Mouse (Mus musculus) hindbrain, embryonic 14.5 days (tissue): ENCODE data around the gene Tmem123. TPM values are rescaled to one million over a fixed set of nuclear protein-coding genes. Genes with fewer than 3 reads are reported as not detected.
A peak's percentile ranks its signal among the peaks of the same experiment; 100 is the strongest.

ENCODE experiments used
- ATAC-seq: fragments of 200-750 bp; cut with Nextera tagmentation; 2 replicates; pipeline ENCODE4 v1.8.0; 2017; ENCODE audit warnings: moderate number of reproducible peaks, mild to moderate bottlenecking, moderate TSS enrichment, moderate library complexity; ENCODE audit not compliant: low FRiP score
- DNase-seq: peaks from one replicate; pipeline ENCODE4 v3.0.0-alpha.2; 2015; ENCODE audit warnings: low spot score
- H3K27ac ChIP-seq: fragments of 300-500 bp; sonication (generic); 2 replicates; pipeline ENCODE4 v1.5.1; 2014; ENCODE audit warnings: mild to moderate bottlenecking, moderate library complexity
- H3K27me3 ChIP-seq: fragments of 300-500 bp; sonication (generic); 2 replicates; pipeline ENCODE4 v1.6.1; 2014; ENCODE audit warnings: mild to moderate bottlenecking, low read length, mixed read lengths; ENCODE audit not compliant: control insufficient read depth, insufficient read depth
- H3K36me3 ChIP-seq: fragments of 300-500 bp; sonication (generic); replicated peaks from 2 replicates; pipeline ENCODE4 v1.6.1; 2014; ENCODE audit not compliant: control insufficient read depth, insufficient read depth
- H3K4me1 ChIP-seq: fragments of 300-500 bp; sonication (generic); replicated peaks from 2 replicates; pipeline ENCODE4 v1.6.1; 2014; ENCODE audit warnings: antibody characterized with exemption, low read length, mixed read lengths; ENCODE audit not compliant: control insufficient read depth, insufficient read depth
- H3K4me2 ChIP-seq: fragments of 300-500 bp; sonication (generic); replicated peaks from 2 replicates; pipeline ENCODE4 v1.6.1; 2014; ENCODE audit warnings: mild to moderate bottlenecking, moderate library complexity
- H3K4me3 ChIP-seq: fragments of 300-500 bp; sonication (generic); replicated peaks from 2 replicates; pipeline ENCODE4 v1.5.1; 2014; ENCODE audit warnings: mild to moderate bottlenecking, low read length
- H3K9ac ChIP-seq: fragments of 300-500 bp; sonication (generic); 2 replicates; pipeline ENCODE4 v1.6.1; 2014
- H3K9me3 ChIP-seq: fragments of 300-500 bp; sonication (generic); 2 replicates; pipeline ENCODE4 v1.6.1; 2016; ENCODE audit warnings: low read length; ENCODE audit not compliant: control insufficient read depth
- WGBS: fragments of 180-500 bp; shearing (Covaris S2); extraction: QIAGEN DNeasy Blood & Tissue Kit; methylation state at CpG from one replicate; pipeline ENCODE4 v1.1.7; 2014; 5-methylcytosine and 5-hydroxymethylcytosine counted together
- polyA plus RNA-seq: library from polyadenylated mRNA; unstranded; fragments of >200 nt; fragmentation: Nextera tagmentation; extraction: Ambion mirVana; gene quantifications from 2 replicates; pipeline ENCODE4 v1.2.1, GENCODE M21; 2014

Gene Tmem123
- polyA plus RNA-seq, 1 experiment from 2014 or later: 25.6 TPM

GRCm38 (mm10) chr9:7755889-7756423 lies 7.9 kb upstream of the Tmem123 start:
- no peak overlapping the region for H3K4me2 ChIP-seq
- no peak for DNase-seq
- peaks cover 5% of the 10 kb centered on the region for H3K9me3 ChIP-seq

GRCm38 (mm10) chr9:7761906-7762455 lies 1.9 kb upstream of the Tmem123 start:
- no peak overlapping the region for H3K9ac ChIP-seq
- peaks cover 16% of the 10 kb centered on the region for H3K27me3 ChIP-seq
- WGBS: 33% methylated on average over 17 of the region's 17 CpGs
- H3K27ac ChIP-seq: no peak overlapping the region
- H3K4me2 ChIP-seq: no peak overlapping the region
- no peaks in the 10 kb centered on the region for H3K36me3 ChIP-seq
- ATAC-seq (no peak), DNase-seq (no peak)
- H3K9me3 ChIP-seq: peaks cover 5% of the 10 kb centered on the region
- no peak overlapping the region for H3K4me3 ChIP-seq
- H3K4me1 ChIP-seq: peaks cover 13% of the 10 kb centered on the region; the same call in 1 of the 2 replicates

More at GRCm38 (mm10) chr9:7755889-7756423, 7.9 kb upstream of the Tmem123 start:
- Histone ChIP-seq H3K27me3 (no peaks in the 10 kb centered on the region), H3K36me3 (no peaks in the 10 kb centered on the region), H3K4me1 (no peaks in the 10 kb centered on the region), H3K9ac (no peak overlapping the region), H3K4me3 (no peak overlapping the region), H3K27ac (no peak overlapping the region)
- WGBS: 76% methylated on average over 2 of the region's 2 CpGs
- ATAC-seq: no peak

- ATAC-seq (no peak), DNase-seq (no peak)
- Histone ChIP-seq H3K9ac (no peak overlapping the region), H3K9me3 (peaks cover 5% of the 10 kb centered on the region), H3K27me3 (peaks cover 16% of the 10 kb centered on the region), H3K4me1 (peaks cover 18% of the 10 kb centered on the region), H3K4me3 (no peak overlapping the region), H3K4me2 (no peak overlapping the region), H3K36me3 (no peaks in the 10 kb centered on the region), H3K27ac (no peak overlapping the region)
- WGBS: 75% methylated on average over 3 of the region's 3 CpGs
Measured at GRCm38 (mm10) chr9:7762741-7763140, 1.1 kb upstream of the Tmem123 start.

DNA sequence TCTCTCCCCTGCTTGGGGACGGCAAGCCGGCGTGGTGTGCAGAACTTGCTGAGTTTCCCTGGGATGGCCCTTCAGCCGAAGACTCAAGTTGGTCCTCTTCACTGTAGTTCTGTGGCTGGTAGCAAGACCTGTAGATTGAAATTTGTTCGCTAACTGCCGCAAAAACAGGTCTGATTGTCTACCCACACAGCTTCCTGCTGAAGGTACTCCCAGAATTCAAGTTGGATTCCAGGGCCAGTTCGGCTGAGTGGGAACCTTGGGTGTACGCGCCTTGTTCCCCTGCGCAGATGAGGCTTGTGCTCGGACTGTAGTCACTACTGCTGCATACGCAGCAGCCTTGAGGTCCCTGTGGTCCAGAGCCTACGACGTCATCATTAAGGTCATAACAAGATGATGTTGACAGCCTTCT lies 626 bp downstream of the Tmem123 start:
- Histone ChIP-seq H3K27me3 (peaks cover 16% of the 10 kb centered on the region), H3K4me3 (peak overlapping the region; percentile 77), H3K9ac (peak overlapping the region; percentile 67), H3K36me3 (no peaks in the 10 kb centered on the region), H3K4me2 (peak overlapping the region; percentile 83), H3K4me1 (peaks cover 20% of the 10 kb centered on the region), H3K27ac (peak overlapping the region; percentile 53; the same call in 1 of the 2 replicates), H3K9me3 (peaks cover under 1% of the 10 kb centered on the region; the same call in 1 of the 2 replicates)
- under 1% methylated on average over 14 of the region's 14 CpGs for WGBS
- ATAC-seq (peak; percentile 38), DNase-seq (peak; percentile 41)

GRCm38 (mm10) chr9:7765236-7765635 lies 1.4 kb downstream of the Tmem123 start:
- Histone ChIP-seq H3K4me1 (peaks cover 20% of the 10 kb centered on the region), H3K4me2 (peak overlapping the region; percentile 83), H3K36me3 (no peaks in the 10 kb centered on the region), H3K27ac (no peak overlapping the region), H3K9me3 (no peaks in the 10 kb centered on the region), H3K27me3 (peaks cover 16% of the 10 kb centered on the region), H3K4me3 (peak overlapping the region; percentile 77; the same call in 1 of the 2 replicates), H3K9ac (no peak overlapping the region)
- 67% methylated on average over 3 of the region's 3 CpGs for WGBS
- no peak for ATAC-seq
- no peak for DNase-seq

- Histone ChIP-seq H3K4me3 (no peak overlapping the region), H3K9ac (no peak overlapping the region), H3K27me3 (peaks cover 16% of the 10 kb centered on the region), H3K4me2 (no peak overlapping the region), H3K4me1 (peaks cover 20% of the 10 kb centered on the region), H3K27ac (no peak overlapping the region), H3K9me3 (no peaks in the 10 kb centered on the region), H3K36me3 (no peaks in the 10 kb centered on the region)
- DNase-seq (no peak), ATAC-seq (no peak)
- WGBS: 69% methylated on average over 3 of the region's 3 CpGs
Measured at GRCm38 (mm10) chr9:7766582-7766981, 2.7 kb downstream of the Tmem123 start.

DNA sequence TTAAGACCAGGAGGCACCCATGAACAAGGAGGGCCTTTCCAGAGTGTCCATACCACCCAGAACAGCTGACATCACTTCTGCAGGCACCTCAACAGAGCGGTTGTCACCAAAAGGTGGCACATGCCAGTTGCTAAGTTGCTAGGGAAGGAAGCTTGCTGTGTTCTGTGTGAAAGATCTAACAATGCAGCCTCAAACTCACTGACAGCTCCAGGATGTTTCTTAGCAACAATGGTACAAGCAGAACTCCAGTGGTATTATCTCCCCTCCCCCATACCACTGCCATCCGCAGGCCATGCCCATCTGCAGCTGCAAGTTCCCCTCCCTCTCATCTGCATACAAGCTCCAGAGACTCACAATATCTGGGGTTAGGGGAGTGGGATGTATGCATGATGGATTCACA lies 3.7 kb downstream of the Tmem123 start:
- ATAC-seq: no peak
- no peak for DNase-seq
- Histone ChIP-seq H3K27ac (no peak overlapping the region), H3K36me3 (no peaks in the 10 kb centered on the region), H3K4me2 (no peak overlapping the region), H3K4me1 (peaks cover 20% of the 10 kb centered on the region), H3K9ac (no peak overlapping the region), H3K27me3 (peaks cover 8% of the 10 kb centered on the region; the same call in 1 of the 2 replicates), H3K9me3 (no peaks in the 10 kb centered on the region), H3K4me3 (no peak overlapping the region)
- WGBS: 2% methylated on average over 2 of the region's 2 CpGs

GRCm38 (mm10) chr9:7769081-7769480 lies 5.2 kb downstream of the Tmem123 start:
- WGBS: 63% methylated on average over 4 of the region's 4 CpGs
- no peaks in the 10 kb centered on the region for H3K9me3 ChIP-seq
- H3K4me2 ChIP-seq: no peak overlapping the region

GRCm38 (mm10) chr9:7769491-7769890 lies 5.7 kb downstream of the Tmem123 start:
- Histone ChIP-seq H3K4me2 (no peak overlapping the region), H3K4me3 (no peak overlapping the region), H3K36me3 (no peaks in the 10 kb centered on the region), H3K4me1 (peaks cover 15% of the 10 kb centered on the region), H3K27me3 (no peaks in the 10 kb centered on the region), H3K27ac (no peak overlapping the region), H3K9ac (no peak overlapping the region), H3K9me3 (no peaks in the 10 kb centered on the region)
- DNase-seq (no peak), ATAC-seq (no peak)
- WGBS: 88% methylated on average over 5 of the region's 5 CpGs

More at GRCm38 (mm10) chr9:7769081-7769480, 5.2 kb downstream of the Tmem123 start:
- Histone ChIP-seq H3K4me1 (peaks cover 16% of the 10 kb centered on the region), H3K36me3 (no peaks in the 10 kb centered on the region), H3K27me3 (no peaks in the 10 kb centered on the region), H3K9ac (no peak overlapping the region), H3K27ac (no peak overlapping the region), H3K4me3 (no peak overlapping the region)
- DNase-seq (no peak), ATAC-seq (no peak)
